Mouse (Mus musculus) small intestine, adult 2 months (tissue): Measurements from ENCODE around the gene Lck. TPM values are rescaled to one million over a fixed set of nuclear protein-coding genes. Genes with fewer than 3 reads are reported as not detected.
A peak's percentile ranks its signal among the peaks of the same experiment; 100 is the strongest.

Source experiments
- H3K27ac ChIP-seq: fragments of 200-500 bp; 2 replicates; pipeline ENCODE4 v1.5.1; 2012; ENCODE audit warnings: low read depth, low read length, control low read depth, inconsistent platforms; ENCODE audit not compliant: insufficient read depth
- H3K27me3 ChIP-seq: fragments of 200-500 bp; 2 replicates; pipeline ENCODE4 v1.6.1; 2012; ENCODE audit warnings: mild to moderate bottlenecking, moderate library complexity, low read length, inconsistent platforms; ENCODE audit not compliant: control insufficient read depth, insufficient read depth
- H3K36me3 ChIP-seq: fragments of 200-500 bp; 2 replicates; pipeline ENCODE4 v1.6.1; 2012; ENCODE audit warnings: mild to moderate bottlenecking, low read length, control low read depth, inconsistent platforms; ENCODE audit not compliant: control insufficient read depth, insufficient read depth
- H3K4me1 ChIP-seq: fragments of 200-500 bp; 2 replicates; pipeline ENCODE4 v1.6.1; 2012; ENCODE audit warnings: low read length, inconsistent platforms, mixed read lengths; ENCODE audit not compliant: control insufficient read depth, insufficient read depth, insufficient read length
- H3K4me3 ChIP-seq: fragments of 200-500 bp; 2 replicates; pipeline ENCODE4 v1.5.1; 2012; ENCODE audit warnings: low read depth, mild to moderate bottlenecking, control low read depth, inconsistent platforms, low read length, moderate library complexity
- CTCF ChIP-seq: fragments of 200-500 bp; IDR thresholded peaks from 2 replicates; pipeline ENCODE4 v1.5.1; 2012; ENCODE audit warnings: low read depth, mild to moderate bottlenecking, control low read depth, inconsistent platforms, low read length, moderate library complexity, mixed read lengths; ENCODE audit not compliant: insufficient replicate concordance, insufficient read length; ENCODE audit errors: extremely low read depth
- POLR2A ChIP-seq: fragments of 200-500 bp; IDR thresholded peaks from 2 replicates; pipeline ENCODE4 v1.6.1; 2012; ENCODE audit warnings: low read depth, mild to moderate bottlenecking, control low read depth, inconsistent platforms, low read length, moderate library complexity
- WGBS: fragments of 180-500 bp; shearing (Covaris S2); methylation state at CpG from one replicate; pipeline ENCODE4 v1.1.7; 2018; 5-methylcytosine and 5-hydroxymethylcytosine counted together
- polyA plus RNA-seq: library from polyadenylated mRNA; depleted of rRNA; stranded (reverse); fragments of >200 nt; gene quantifications from 2 replicates; pipeline ENCODE4 v1.2.3, GENCODE M21; 2012; rRNA removed

The Lck gene
- polyA plus RNA-seq, 1 experiment = 15.0 TPM

DNA sequence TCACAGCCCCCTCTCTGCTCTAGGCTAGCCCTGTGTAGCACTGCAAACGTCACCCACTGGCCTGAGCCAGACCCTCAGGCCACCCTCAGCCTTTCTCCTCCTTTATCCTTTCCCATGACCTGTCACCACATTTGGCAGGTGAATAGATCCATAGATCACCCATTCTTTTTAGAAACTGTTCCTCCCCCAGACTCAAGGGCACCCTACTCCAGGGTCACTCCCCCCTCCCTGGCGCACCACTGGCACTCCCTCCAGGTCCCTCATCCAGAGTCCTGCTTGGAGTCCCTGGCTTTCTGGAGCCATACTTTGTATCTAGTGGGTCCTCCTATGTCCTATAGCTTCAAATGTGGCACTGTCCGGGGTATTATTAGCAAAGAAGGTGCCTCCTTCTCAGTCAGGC lies 67.9 kb downstream of the Lck start:
- Histone ChIP-seq H3K27ac (no peak overlapping the region), H3K27me3 (no peaks in the 10 kb centered on the region), H3K4me3 (no peak overlapping the region), H3K4me1 (peaks cover 39% of the 10 kb centered on the region), H3K36me3 (no peaks in the 10 kb centered on the region)
- 97% methylated on average over 3 of the region's 3 CpGs for WGBS
- TF ChIP-seq POLR2A = no peak
- no peak for TF ChIP-seq CTCF

DNA sequence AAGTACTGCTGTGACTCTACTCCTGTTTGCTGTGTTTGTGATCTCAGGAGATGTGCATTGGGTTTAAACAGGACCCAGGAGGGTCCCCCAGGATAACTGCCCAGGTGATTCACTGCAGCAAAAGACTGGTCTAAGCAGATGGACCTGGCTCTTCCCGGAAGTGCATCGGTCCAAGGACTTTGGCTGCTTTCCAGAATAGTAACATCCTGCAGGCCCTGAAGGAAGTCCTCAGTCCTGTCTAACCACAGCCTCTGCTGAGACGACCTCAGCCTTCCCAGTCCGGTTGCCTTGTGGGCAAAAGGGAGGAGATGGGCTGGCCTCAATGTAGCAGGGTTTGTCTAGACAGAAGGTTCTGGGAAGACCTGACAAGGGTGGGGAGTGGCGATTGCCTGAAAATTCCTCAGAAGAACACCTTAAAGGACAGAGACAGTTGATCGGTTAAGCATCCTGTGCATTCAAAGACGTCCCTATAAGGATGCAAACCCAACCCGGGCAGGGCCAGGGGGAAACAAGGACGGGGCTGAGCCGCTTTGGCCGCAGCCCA lies 70.5 kb downstream of the Lck start:
- 37% methylated on average over 11 of the region's 11 CpGs for WGBS
- Histone ChIP-seq H3K27ac (peak overlapping the region; percentile 93), H3K27me3 (no peaks in the 10 kb centered on the region), H3K36me3 (no peaks in the 10 kb centered on the region), H3K4me1 (peaks cover 27% of the 10 kb centered on the region), H3K4me3 (peak overlapping the region; percentile 9)
- TF ChIP-seq POLR2A (no peak), CTCF (no peak)

DNA sequence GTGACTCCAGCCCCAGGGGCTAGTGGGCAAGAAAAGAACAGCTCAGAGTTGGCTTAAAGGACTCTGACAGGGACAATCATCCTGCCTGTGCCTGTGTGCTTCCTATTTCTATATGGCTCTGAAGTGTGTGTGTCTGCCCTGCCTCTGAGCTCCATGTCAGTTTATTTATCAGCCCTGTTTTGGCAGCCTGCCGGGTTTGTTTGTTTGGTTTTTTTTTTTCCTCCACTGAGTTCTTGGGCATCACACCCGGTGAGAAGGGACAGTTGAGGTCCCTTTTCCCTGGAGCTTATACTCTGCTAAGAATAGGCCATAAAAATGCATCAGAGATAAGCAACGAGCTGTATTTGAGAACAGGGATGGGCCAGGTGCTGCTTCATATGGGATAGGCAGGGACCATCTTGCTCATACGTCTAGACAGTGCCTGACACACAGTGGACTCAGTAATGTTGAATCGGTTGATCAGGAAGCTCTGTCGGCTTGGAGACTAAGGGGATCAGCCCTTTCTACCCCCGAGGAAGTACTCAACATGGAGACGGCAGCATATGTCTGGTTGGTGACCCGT lies 71.0 kb downstream of the Lck start:
- H3K27me3 ChIP-seq = no peaks in the 10 kb centered on the region
- no peaks in the 10 kb centered on the region for H3K36me3 ChIP-seq
- peaks cover 22% of the 10 kb centered on the region for H3K4me1 ChIP-seq
- WGBS = 11% methylated on average over 9 of the region's 9 CpGs
- peak overlapping the region; percentile 9; the same call in 1 of the 2 replicates for H3K4me3 ChIP-seq
- H3K27ac ChIP-seq = peak overlapping the region; percentile 93
- TF ChIP-seq POLR2A = no peak
- no peak for TF ChIP-seq CTCF

DNA sequence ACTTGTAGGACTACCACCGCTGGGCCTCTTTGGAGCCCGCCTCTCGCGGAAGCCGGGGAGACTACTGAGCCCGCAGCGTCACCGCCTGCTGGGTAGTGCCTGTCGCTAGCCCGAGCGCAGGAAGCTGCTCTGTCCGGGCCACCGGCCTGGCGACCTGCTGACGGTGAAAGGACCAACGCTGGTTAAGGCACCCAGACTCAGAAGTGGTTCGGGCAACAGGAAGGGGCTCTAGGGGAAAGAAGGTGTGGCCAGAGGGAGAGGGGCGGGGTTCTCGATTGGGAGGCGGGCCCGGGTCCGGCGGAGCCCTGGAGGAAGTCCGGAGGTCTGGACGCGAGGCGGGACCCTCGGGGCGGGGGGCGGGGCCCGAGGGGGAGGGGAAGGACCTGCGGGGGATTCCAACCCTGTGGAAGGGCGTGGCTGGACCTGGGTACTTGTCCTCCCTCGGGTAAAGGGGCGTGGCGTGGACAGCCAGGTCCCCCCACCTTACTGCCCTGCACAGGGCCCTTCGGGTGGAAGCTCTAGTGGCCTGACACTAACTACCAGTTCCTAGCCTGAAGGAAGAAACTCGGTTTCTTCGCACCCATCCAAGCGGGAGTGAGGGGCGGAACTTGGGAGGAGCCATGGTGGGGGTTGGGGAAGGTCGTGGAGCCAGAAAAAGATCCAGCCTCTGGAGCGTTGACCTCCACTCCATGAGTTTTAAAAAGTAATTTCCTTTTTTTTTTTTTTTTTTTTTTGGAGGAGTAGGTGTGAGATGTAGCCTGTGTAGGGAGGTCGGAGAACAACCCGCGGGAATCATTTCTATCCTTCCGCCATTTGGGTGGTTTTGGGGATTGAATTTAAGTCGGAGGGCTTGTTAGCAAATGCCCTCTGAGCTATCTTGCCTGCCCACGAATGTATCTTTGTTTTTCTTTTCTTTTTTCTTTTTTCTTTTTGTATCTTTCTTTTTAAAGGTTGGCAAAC lies 72.6 kb downstream of the Lck start:
- WGBS = 2% methylated on average over 41 of the region's 49 CpGs
- H3K4me1 ChIP-seq = peaks cover 28% of the 10 kb centered on the region
- no peaks in the 10 kb centered on the region for H3K36me3 ChIP-seq
- H3K27ac ChIP-seq = peak overlapping the region; percentile 83
- no peaks in the 10 kb centered on the region for H3K27me3 ChIP-seq
- H3K4me3 ChIP-seq = peak overlapping the region; percentile 77
- TF ChIP-seq CTCF (no peak), POLR2A (no peak; the same call in 1 of the 2 replicates)

DNA sequence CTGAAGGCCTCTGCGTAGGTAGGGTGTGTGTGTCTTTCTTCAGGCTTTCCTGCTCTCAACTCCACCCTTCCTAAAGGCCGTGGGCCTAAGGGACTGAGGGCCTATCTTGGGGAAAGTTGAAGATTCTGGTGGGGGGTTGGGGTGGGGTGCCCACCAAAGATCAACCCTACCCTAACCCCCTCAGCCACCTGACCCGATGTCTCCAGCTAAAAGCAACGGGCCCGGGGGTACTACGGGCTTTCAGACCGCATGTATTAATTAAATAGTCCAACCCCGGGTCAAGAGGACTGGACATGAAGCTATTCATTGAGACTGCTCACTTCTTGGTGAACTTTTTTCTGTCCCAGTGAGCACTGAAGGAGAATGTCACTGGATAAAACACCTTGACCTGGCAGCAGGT lies 73.4 kb downstream of the Lck start:
- no peak for TF ChIP-seq CTCF
- TF ChIP-seq POLR2A = no peak
- H3K4me1 ChIP-seq = peaks cover 28% of the 10 kb centered on the region
- H3K4me3 ChIP-seq = peak overlapping the region; percentile 77
- no peaks in the 10 kb centered on the region for H3K36me3 ChIP-seq
- H3K27ac ChIP-seq = peak overlapping the region; percentile 83; the same call in 1 of the 2 replicates
- H3K27me3 ChIP-seq = no peaks in the 10 kb centered on the region
- WGBS = 84% methylated on average over 8 of the region's 8 CpGs

DNA sequence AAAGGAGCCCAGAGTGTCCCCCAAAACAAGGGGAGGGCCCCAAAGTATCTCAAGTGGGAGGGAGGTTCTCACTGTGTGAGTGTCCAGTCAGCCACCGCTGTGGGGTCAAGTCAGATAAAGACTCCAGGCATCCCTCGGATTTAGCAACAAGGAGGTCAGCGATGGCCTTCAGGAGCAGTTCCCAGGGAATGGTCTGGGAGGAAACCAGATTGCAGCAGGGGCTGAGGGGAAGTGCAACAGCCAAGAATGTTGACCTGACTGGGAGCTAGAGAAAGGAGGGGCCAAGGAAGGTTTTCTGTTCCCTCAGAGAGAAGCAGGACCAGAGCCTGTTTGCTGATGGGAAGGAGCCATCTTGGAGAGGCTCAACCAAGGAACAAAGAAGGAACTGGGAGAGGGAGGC lies 74.5 kb downstream of the Lck start:
- H3K36me3 ChIP-seq = no peaks in the 10 kb centered on the region
- WGBS = 76% methylated on average over 3 of the region's 3 CpGs
- no peaks in the 10 kb centered on the region for H3K27me3 ChIP-seq
- H3K4me3 ChIP-seq = no peak overlapping the region
- TF ChIP-seq POLR2A (no peak), CTCF (no peak)
- H3K4me1 ChIP-seq = peaks cover 23% of the 10 kb centered on the region
- no peak overlapping the region for H3K27ac ChIP-seq

Other genes with a start within 250 kb of the Lck start
- gene Rbbp4, start 238.3 kb downstream of the Lck start, polyA plus RNA-seq = 3.7 and 6.1 TPM in 2 replicates
- 5.4 and 9.6 TPM in 2 replicates for gene Zbtb8os, start 237.9 kb downstream of the Lck start, polyA plus RNA-seq
- gene Zbtb8a, start 195.5 kb downstream of the Lck start, polyA plus RNA-seq = 2.3 and 5.0 TPM in 2 replicates
- gene Zbtb8b, start 132.8 kb downstream of the Lck start, polyA plus RNA-seq = 0.05 TPM in 1 of 2 replicates, not detected in the other
- 13.9 and 24.5 TPM in 2 replicates for gene Bsdc1, start 112.1 kb downstream of the Lck start, polyA plus RNA-seq
- gene Tssk3, start 82.6 kb downstream of the Lck start, polyA plus RNA-seq = not detected in 2 replicates
- not detected in 2 replicates for gene Fam229a, start 82.5 kb downstream of the Lck start, polyA plus RNA-seq
- gene Marcksl1, start 60.1 kb downstream of the Lck start, polyA plus RNA-seq = 7.7 and 37.3 TPM in 2 replicates
- gene Hdac1, start 30.9 kb downstream of the Lck start, polyA plus RNA-seq = 13.7 and 31.1 TPM in 2 replicates
- gene Fam167b, start 4.9 kb upstream of the Lck start, polyA plus RNA-seq = 0.65 and 1.3 TPM in 2 replicates
- gene Eif3i, start 27.0 kb upstream of the Lck start, polyA plus RNA-seq = 171 and 202 TPM in 2 replicates
- gene Tmem234, start 27.0 kb upstream of the Lck start, polyA plus RNA-seq = 77.1 and 132 TPM in 2 replicates
- gene Dcdc2b, start 40.6 kb upstream of the Lck start, polyA plus RNA-seq = 0.15 and 1.6 TPM in 2 replicates
- 11.9 and 17.0 TPM in 2 replicates for gene Iqcc, start 45.5 kb upstream of the Lck start, polyA plus RNA-seq
- 5.2 and 7.2 TPM in 2 replicates for gene Ccdc28b, start 50.3 kb upstream of the Lck start, polyA plus RNA-seq
- 8.1 and 11.4 TPM in 2 replicates for gene Txlna, start 67.4 kb upstream of the Lck start, polyA plus RNA-seq
- 8.5 and 10.9 TPM in 2 replicates for gene Kpna6, start 99.1 kb upstream of the Lck start, polyA plus RNA-seq
- gene Tmem39b, start 123.2 kb upstream of the Lck start, polyA plus RNA-seq = 11.2 and 21.4 TPM in 2 replicates
- 29.4 and 58.7 TPM in 2 replicates for gene Khdrbs1, start 168.7 kb upstream of the Lck start, polyA plus RNA-seq
- 8.9 and 21.1 TPM in 2 replicates for gene Ptp4a2, start 237.6 kb upstream of the Lck start, polyA plus RNA-seq